Mouse (Mus musculus) heart, embryonic 15.5 days (tissue): ENCODE data around the gene Mdga1. TPM values are rescaled to one million over a fixed set of nuclear protein-coding genes. Genes with fewer than 3 reads are reported as not detected.

Experiments used
- ATAC-seq: fragments of 200-750 bp; cut with Nextera tagmentation; replicated peaks from 2 replicates; pipeline ENCODE4 v1.8.0; 2017; ENCODE audit warnings: low read depth, moderate TSS enrichment; ENCODE audit not compliant: insufficient number of reproducible peaks, insufficient read depth, low FRiP score
- H3K27ac ChIP-seq: fragments of 300-500 bp; sonication (generic); 2 replicates; pipeline ENCODE4 v1.5.1; 2015; ENCODE audit warnings: mild to moderate bottlenecking, inconsistent platforms
- H3K27me3 ChIP-seq: fragments of 300-500 bp; sonication (generic); 2 replicates; pipeline ENCODE4 v1.6.1; 2015; ENCODE audit warnings: inconsistent platforms
- H3K36me3 ChIP-seq: fragments of 300-500 bp; sonication (generic); 2 replicates; pipeline ENCODE4 v1.6.1; 2015; ENCODE audit warnings: mild to moderate bottlenecking, inconsistent platforms
- H3K4me1 ChIP-seq: fragments of 300-500 bp; sonication (generic); replicated peaks from 2 replicates; pipeline ENCODE4 v1.6.1; 2015; ENCODE audit warnings: inconsistent platforms
- H3K4me2 ChIP-seq: fragments of 300-500 bp; sonication (generic); 2 replicates; pipeline ENCODE4 v1.6.1; 2015; ENCODE audit warnings: inconsistent platforms, mild to moderate bottlenecking, moderate library complexity
- H3K4me3 ChIP-seq: fragments of 300-500 bp; sonication (generic); 2 replicates; pipeline ENCODE4 v1.5.1; 2015; ENCODE audit warnings: mild to moderate bottlenecking, inconsistent platforms
- H3K9ac ChIP-seq: fragments of 300-500 bp; sonication (generic); 2 replicates; pipeline ENCODE4 v1.6.1; 2015; ENCODE audit warnings: mild to moderate bottlenecking, inconsistent platforms
- H3K9me3 ChIP-seq: fragments of 300-500 bp; sonication (generic); replicated peaks from 2 replicates; pipeline ENCODE4 v1.6.1; 2016; ENCODE audit warnings: inconsistent platforms
- WGBS: fragments of 180-500 bp; shearing (Covaris S2); methylation state at CpG from one replicate; pipeline ENCODE4 v1.1.7; 2015; ENCODE audit warnings: mixed read lengths; 5-methylcytosine and 5-hydroxymethylcytosine counted together
- polyA plus RNA-seq: library from polyadenylated mRNA; unstranded; fragments of >200 nt; fragmentation: Nextera tagmentation; extraction: Ambion mirVana; gene quantifications from 2 replicates; pipeline ENCODE4 v1.2.1, GENCODE M21; 2015

The Mdga1 gene
- polyA plus RNA-seq, 1 experiment from 2014 or later = 4.2 TPM

GRCm38 (mm10) chr17:29895566-29895965 is 74.3 kb downstream of the Mdga1 start:
- H3K27ac ChIP-seq = no peak overlapping the region
- H3K27me3 ChIP-seq = peaks cover 16% of the 10 kb centered on the region
- no peak overlapping the region for H3K9ac ChIP-seq
- WGBS = 78% methylated on average over 5 of the region's 5 CpGs
- no peak for ATAC-seq
- no peak overlapping the region for H3K4me3 ChIP-seq
- no peak overlapping the region for H3K4me2 ChIP-seq
- no peaks in the 10 kb centered on the region for H3K9me3 ChIP-seq
- no peaks in the 10 kb centered on the region for H3K36me3 ChIP-seq
- H3K4me1 ChIP-seq = no peaks in the 10 kb centered on the region

- H3K27ac ChIP-seq = no peak overlapping the region
- no peaks in the 10 kb centered on the region for H3K9me3 ChIP-seq
- H3K4me2 ChIP-seq = no peak overlapping the region
- H3K9ac ChIP-seq = no peak overlapping the region
- H3K36me3 ChIP-seq = no peaks in the 10 kb centered on the region
- H3K27me3 ChIP-seq = peaks cover 22% of the 10 kb centered on the region
- ATAC-seq = no peak
- no peak overlapping the region for H3K4me3 ChIP-seq
- 93% methylated on average over 5 of the region's 5 CpGs for WGBS
- H3K4me1 ChIP-seq = no peaks in the 10 kb centered on the region
These were observed 74.9 kb downstream of the Mdga1 start for GRCm38 (mm10) chr17:29894965-29895364.

DNA sequence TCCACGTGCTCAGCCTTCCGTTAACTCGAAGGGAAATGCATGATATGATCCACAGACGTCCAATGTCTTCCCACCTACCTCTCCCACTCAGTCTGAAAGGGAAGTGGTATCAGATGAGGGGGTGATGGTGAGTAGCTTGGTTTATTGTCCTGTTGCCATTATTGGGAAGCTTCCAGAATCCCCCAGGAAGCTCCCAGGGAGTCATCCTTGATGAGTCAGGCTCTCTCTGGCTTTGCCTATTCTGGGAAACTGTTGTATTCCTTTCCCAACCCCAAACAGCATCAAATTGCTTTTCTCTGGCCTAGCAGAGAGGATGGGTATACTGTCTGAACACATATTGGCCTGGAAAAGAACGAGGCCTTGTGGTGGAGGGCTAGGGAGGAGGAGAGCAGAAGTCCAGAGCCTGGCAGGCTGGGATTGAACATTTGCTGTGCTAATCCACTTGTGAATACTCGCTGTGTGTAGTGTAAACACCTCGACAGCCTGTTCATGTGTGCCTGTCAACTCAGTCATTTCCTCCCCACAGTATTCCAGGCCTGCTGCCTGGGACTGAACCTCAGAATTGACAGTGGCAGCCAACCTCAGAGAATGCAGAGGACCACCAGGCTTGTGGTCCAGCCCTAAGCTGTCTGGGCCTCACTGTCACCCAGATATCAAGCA is 79.3 kb downstream of the Mdga1 start:
- Histone ChIP-seq H3K36me3 (no peaks in the 10 kb centered on the region), H3K4me3 (no peak overlapping the region), H3K27me3 (peaks cover 35% of the 10 kb centered on the region), H3K27ac (no peak overlapping the region), H3K9me3 (no peaks in the 10 kb centered on the region), H3K4me1 (peaks cover 39% of the 10 kb centered on the region), H3K9ac (no peak overlapping the region), H3K4me2 (no peak overlapping the region)
- WGBS = 61% methylated on average over 7 of the region's 7 CpGs
- ATAC-seq = no peak

DNA sequence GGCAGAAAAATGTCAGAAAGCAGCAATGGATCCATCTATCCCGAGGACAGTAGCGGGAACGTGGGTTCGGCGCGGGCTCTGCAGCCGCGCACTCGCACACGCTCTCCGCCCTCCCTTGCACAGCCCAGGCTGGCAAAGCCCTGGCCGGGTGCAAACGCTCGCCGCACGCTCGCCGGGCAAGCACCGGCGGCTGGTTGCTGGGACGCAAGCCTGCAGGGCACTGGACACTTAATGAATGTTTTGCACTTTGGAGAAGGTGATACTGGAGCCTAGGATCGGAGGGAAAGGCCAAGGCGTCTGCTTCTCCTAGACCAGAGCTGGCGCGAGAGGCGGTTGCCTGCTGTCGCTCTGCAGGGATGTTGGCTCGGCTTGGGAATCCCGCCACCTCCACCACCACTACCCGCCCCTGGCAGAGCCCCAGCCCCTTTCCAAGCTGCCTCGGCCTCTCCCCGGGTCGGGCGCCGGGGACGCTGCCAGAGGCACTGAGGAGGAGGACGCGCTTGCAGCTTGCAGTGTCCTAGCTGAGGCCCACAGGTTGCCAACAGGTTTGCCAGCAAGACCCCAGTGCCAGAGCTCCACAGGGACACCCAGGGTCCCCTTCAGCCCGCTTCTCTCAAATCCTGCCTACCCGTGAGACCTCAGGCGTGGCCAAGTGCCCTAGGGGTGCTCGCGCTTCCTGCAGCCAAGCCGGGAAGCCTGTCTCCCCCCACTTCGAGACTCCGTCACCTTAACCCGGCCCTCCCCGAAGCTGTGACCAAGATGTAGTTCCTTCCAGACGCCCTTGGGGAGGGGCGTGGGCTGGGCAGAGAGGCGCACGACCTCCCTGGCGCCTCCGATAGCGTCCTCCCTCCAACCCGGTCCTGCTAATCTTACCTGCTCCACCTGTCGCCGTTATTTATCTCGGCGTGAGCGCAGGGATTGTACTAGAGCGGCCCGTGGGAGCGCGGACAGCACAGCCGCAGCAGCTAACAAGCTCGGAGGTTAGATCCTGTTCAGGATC is 80.6 kb downstream of the Mdga1 start:
- Histone ChIP-seq H3K4me2 (peak overlapping the region; percentile 99), H3K9me3 (no peaks in the 10 kb centered on the region), H3K4me1 (peaks cover 41% of the 10 kb centered on the region), H3K9ac (peak overlapping the region; percentile 69), H3K27ac (peak overlapping the region; percentile 72; the same call in 1 of the 2 replicates), H3K4me3 (peak overlapping the region; percentile 61), H3K36me3 (no peaks in the 10 kb centered on the region), H3K27me3 (peaks cover 44% of the 10 kb centered on the region)
- peak; percentile 45; the same call in 1 of the 2 replicates for ATAC-seq
- 2% methylated on average over 67 of the region's 67 CpGs for WGBS

DNA sequence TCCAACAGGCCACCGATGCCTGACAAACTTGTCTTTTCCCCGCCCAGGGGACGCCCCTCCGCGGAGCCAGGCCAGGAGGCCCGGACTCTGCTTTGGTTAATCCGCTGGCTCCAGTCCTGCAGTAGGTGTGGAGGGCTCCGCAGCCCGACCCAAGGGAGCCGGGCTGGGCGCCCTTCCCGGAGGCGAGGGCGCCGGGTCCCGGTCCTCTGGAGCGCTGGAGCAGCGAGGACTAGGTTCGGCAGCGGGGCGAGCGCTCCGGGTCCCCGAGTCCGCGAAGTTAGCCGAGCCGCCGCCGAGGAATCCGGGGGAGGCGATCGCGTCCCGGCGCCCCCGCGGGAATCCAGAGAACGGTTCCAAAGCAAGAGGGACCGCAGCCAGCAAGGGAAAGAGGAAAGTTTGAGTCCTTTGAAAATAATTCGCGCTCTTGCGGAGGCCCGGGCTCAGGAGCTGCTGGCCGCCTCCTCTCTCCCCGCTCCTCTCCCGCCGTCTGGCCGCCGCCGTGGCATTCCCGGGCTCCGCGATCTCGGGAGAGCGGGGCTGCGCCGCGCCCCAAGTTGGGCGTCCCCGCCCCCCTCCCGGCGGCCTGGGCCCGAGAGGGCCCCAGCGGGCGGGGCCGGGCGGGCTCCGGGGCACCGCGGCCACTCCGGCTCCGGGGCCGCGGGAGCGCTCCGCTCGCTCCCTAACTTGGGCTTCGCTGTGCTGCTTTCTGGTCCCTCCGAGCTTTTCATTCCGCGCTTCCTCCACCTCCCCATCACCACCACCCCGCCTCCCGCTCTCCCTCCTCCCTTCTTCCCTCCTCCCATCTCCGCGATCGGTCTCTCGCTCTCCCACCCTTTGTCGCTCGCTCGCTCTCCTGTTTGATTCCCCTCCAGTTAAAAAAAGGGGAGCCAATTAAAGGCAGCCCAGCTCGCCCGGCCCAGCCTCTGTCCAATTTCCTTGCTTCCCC is 81.7 kb downstream of the Mdga1 start:
- Histone ChIP-seq H3K9me3 (no peaks in the 10 kb centered on the region), H3K4me1 (peaks cover 41% of the 10 kb centered on the region), H3K27ac (peak overlapping the region; percentile 72), H3K4me2 (peak overlapping the region; percentile 99), H3K4me3 (peak overlapping the region; percentile 61), H3K27me3 (peaks cover 56% of the 10 kb centered on the region), H3K36me3 (no peaks in the 10 kb centered on the region), H3K9ac (peak overlapping the region; percentile 69)
- under 1% methylated on average over 84 of the region's 93 CpGs for whole genome bisulfite sequencing
- peak; percentile 19; the same call in 1 of the 2 replicates for ATAC-seq

DNA sequence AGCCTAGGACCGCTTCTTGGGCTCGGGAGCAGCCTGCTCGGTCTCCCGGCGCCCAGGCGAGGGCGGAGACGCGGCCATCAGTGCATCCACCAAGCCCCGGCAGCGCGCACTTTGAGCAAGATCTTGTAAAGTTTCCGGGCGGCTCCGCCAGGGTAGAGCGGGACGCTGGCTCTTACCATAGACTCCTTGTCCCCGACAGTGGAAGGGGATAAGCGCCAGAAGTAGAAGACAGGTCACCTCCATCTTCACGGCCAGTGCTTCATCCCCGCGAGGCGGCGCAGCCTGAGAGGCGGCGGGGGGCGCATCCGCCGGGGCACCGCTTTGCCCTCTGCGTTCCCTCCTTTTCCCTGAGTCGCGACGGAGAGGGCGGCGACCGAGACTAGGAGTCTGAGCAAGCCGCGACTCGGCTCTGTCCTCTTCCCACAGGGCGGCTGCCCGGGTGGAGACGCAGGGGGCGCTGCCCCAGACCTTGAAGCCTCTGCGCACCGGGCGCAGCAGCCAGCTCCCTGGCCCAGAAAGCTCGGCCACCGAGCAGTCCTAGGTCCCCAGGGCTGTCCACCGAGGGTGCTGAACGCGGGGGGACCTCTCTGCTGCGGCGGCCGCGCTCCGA is 82.5 kb downstream of the Mdga1 start:
- Histone ChIP-seq H3K4me1 (peaks cover 41% of the 10 kb centered on the region), H3K4me3 (peak overlapping the region; percentile 61), H3K4me2 (peak overlapping the region; percentile 99), H3K27ac (peak overlapping the region; percentile 72), H3K9ac (peak overlapping the region; percentile 69), H3K27me3 (peaks cover 57% of the 10 kb centered on the region), H3K9me3 (no peaks in the 10 kb centered on the region), H3K36me3 (no peaks in the 10 kb centered on the region)
- under 1% methylated on average over 48 of the region's 57 CpGs for whole genome bisulfite sequencing
- ATAC-seq = peak; percentile 51

GRCm38 (mm10) chr17:29886655-29887251 is 83.1 kb downstream of the Mdga1 start:
- no peaks in the 10 kb centered on the region for H3K9me3 ChIP-seq
- no peaks in the 10 kb centered on the region for H3K36me3 ChIP-seq
- peak overlapping the region; percentile 69 for H3K9ac ChIP-seq
- H3K4me3 ChIP-seq = peak overlapping the region; percentile 61
- WGBS = under 1% methylated on average over 39 of the region's 39 CpGs
- peak overlapping the region; percentile 72 for H3K27ac ChIP-seq
- ATAC-seq = no peak
- H3K4me1 ChIP-seq = peaks cover 41% of the 10 kb centered on the region
- peaks cover 55% of the 10 kb centered on the region for H3K27me3 ChIP-seq
- peak overlapping the region; percentile 99 for H3K4me2 ChIP-seq

GRCm38 (mm10) chr17:29886061-29886460 is 83.8 kb downstream of the Mdga1 start:
- ATAC-seq = no peak
- peak overlapping the region; percentile 61 for H3K4me3 ChIP-seq
- H3K27ac ChIP-seq = no peak overlapping the region
- no peaks in the 10 kb centered on the region for H3K9me3 ChIP-seq
- peaks cover 41% of the 10 kb centered on the region for H3K4me1 ChIP-seq
- 5% methylated on average over 4 of the region's 4 CpGs for WGBS
- peak overlapping the region; percentile 99 for H3K4me2 ChIP-seq
- H3K27me3 ChIP-seq = peaks cover 49% of the 10 kb centered on the region
- H3K36me3 ChIP-seq = no peaks in the 10 kb centered on the region
- no peak overlapping the region; the same call in 1 of the 2 replicates for H3K9ac ChIP-seq

GRCm38 (mm10) chr17:29884596-29884995 is 85.3 kb downstream of the Mdga1 start:
- no peak overlapping the region for H3K9ac ChIP-seq
- H3K27me3 ChIP-seq = peaks cover 35% of the 10 kb centered on the region
- H3K4me1 ChIP-seq = peaks cover 39% of the 10 kb centered on the region
- no peak overlapping the region for H3K4me3 ChIP-seq
- H3K9me3 ChIP-seq = no peaks in the 10 kb centered on the region
- no peak overlapping the region for H3K4me2 ChIP-seq
- no peak for ATAC-seq
- H3K36me3 ChIP-seq = no peaks in the 10 kb centered on the region
- no peak overlapping the region for H3K27ac ChIP-seq
- WGBS = 69% methylated on average over 6 of the region's 6 CpGs

- Histone ChIP-seq H3K4me2 (no peak overlapping the region), H3K9me3 (no peaks in the 10 kb centered on the region), H3K36me3 (no peaks in the 10 kb centered on the region), H3K27ac (no peak overlapping the region), H3K27me3 (peaks cover 33% of the 10 kb centered on the region), H3K4me1 (peaks cover 28% of the 10 kb centered on the region), H3K4me3 (no peak overlapping the region), H3K9ac (no peak overlapping the region)
- 60% methylated on average over 9 of the region's 9 CpGs for WGBS
- ATAC-seq = no peak
These were observed 86.5 kb downstream of the Mdga1 start for GRCm38 (mm10) chr17:29883351-29883750.
